Mouse (Mus musculus): Measurements from ENCODE around the gene Olfr31. TPM values are rescaled to one million over a fixed set of nuclear protein-coding genes. Genes with fewer than 3 reads are reported as not detected.
A peak's percentile ranks its signal among the peaks of the same experiment; 100 is the strongest.

Olfr31 gene
- total and polyA plus RNA-seq, 2 experiments from 2014 or later: not detected

DNA sequence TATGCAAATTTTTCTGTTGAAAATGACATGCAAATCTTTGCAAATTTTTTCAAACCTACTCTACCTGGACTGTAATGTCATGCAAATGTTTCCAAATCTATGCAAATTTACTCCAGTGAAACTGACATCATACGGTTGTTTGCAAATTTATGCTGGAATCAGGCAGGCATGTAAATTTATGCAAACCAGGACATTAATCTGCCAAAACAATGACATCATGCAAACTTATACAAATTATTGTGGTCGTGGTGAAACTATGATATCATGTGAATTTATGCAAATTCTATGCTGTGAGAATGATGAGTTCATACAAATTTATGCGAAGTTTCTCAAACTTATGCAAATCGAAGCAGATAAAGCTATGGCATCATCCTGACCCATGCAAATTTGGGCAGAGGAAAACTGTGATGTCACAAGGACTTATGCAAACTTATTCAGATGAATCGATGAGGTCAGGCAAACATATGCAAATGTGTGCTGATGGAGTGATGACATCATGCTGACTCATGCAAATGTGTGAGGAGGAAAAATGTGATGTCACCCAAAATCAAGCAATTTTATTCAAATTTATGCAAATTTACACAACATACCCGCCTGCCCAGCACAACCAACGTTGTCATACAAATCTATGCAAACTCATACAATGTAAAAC lies 30.6 kb downstream of the Olfr31 start:
- Histone ChIP-seq H3K4me2 (ENCODE audit: low read depth, low read length, poor library complexity, severe bottlenecking) (no peak overlapping the region), H3K36me3 (ENCODE audit: insufficient read depth, low read length) (no peaks in the 10 kb centered on the region), H3K27me3 (ENCODE audit: insufficient read depth, low read length) (no peaks in the 10 kb centered on the region), H3K9ac (replicated peaks; ENCODE audit: low read length, poor library complexity, severe bottlenecking) (no peak overlapping the region), H3K4me1 (ENCODE audit: insufficient read depth, low read length) (no peaks in the 10 kb centered on the region), H3K4me3 (ENCODE audit: low read depth, low read length) (no peak overlapping the region), H3K9me3 (ENCODE audit: low read length) (peaks cover 32% of the 10 kb centered on the region; the same call in 1 of the 2 replicates), H3K27ac (ENCODE audit: low read depth, low read length) (no peak overlapping the region)
- ATAC-seq (ENCODE audit: low FRiP score) (no peak), DNase-seq (ENCODE audit: low spot score) (no peak)
- WGBS: 80% methylated on average over 7 of the region's 7 CpGs
- no peak for TF ChIP-seq CTCF (IDR thresholded peaks at IDR 0.05)

DNA sequence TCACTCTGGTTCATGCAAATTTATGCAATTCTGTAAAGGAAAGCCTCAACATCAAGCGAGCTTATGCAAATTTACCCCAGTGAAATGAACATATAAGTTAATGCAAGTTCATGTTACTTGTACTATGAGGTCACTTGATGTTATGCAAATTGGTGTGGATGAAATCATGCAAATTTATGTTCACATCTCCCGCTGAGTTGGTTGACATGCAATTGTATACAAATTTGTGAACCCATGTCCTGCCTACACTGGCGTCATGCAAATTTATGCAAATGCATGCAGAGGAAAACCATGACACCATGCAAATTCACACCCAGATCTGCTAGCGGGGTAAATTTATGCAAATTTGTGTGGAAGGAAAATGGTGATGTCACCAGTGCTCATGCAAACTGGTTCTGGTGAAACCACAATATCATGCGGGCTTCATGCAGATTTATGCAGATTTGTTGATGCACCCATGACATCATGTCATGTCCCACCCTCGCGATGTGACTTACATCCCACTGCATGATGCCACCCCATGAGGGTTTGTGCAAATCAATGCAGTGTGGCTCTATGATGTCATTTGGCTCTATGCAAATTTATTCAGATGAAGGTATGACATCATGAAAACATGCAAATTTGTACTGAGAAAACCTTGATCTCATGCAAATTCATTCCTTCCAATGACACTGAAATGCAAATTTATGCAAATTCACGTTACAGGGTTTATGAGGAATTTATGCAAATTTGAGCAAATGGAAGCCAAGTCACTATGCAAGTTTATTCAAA lies 31.3 kb downstream of the Olfr31 start:
- H3K36me3 ChIP-seq (ENCODE audit: insufficient read depth, low read length): no peaks in the 10 kb centered on the region
- H3K9me3 ChIP-seq (ENCODE audit: low read length): peaks cover 24% of the 10 kb centered on the region; the same call in 1 of the 2 replicates
- 78% methylated on average over 8 of the region's 8 CpGs for WGBS
- DNase-seq (ENCODE audit: low spot score): no peak
- H3K4me3 ChIP-seq (ENCODE audit: low read depth, low read length): no peak overlapping the region
- H3K9ac ChIP-seq (replicated peaks; ENCODE audit: low read length, poor library complexity, severe bottlenecking): no peak overlapping the region
- ATAC-seq (ENCODE audit: low FRiP score): peak; percentile 24
- H3K27me3 ChIP-seq (ENCODE audit: insufficient read depth, low read length): no peaks in the 10 kb centered on the region
- no peaks in the 10 kb centered on the region for H3K4me1 ChIP-seq (ENCODE audit: insufficient read depth, low read length)
- H3K27ac ChIP-seq (ENCODE audit: low read depth, low read length): no peak overlapping the region
- H3K4me2 ChIP-seq (ENCODE audit: low read depth, low read length, poor library complexity, severe bottlenecking): no peak overlapping the region
- no peak for TF ChIP-seq CTCF (IDR thresholded peaks at IDR 0.05)

DNA sequence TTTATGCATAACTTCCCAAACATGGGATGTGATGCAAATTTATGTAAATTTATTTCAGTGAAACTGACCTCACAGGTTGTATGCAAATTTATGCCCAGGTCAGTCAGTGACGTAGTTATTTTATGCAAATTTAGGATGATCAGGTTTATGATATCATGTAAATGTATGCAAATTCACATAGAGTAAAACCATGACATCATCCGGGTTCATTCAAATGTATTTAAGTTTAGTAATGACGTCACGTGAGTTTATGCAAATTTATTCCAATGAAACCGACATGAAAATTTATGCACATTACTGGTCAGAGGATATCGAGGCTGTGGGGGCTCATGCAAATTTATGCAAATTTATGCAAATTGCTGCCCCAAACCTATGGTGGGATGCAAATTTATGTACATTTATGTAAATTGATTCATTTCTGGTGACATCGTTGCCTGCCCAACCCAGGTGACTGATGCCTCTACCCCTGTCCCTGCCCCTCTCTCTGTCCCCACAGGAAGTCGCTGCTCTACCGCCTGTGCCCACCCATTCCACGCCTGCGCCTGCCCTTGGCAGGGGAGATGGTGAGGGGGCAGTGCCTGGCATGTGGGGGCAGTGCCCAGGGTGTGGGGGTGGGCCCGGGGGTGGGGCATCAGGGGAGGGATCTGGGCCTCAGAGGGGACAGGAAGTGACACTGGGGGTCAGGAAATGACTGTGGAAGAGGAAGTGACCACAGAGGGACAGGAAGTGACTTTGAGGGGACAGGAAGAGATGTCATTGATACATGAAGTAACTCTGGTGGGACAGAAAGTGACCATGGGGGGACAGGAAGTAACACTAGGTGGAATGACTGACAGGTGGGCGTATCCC lies 32.1 kb downstream of the Olfr31 start:
- H3K36me3 ChIP-seq (ENCODE audit: insufficient read depth, low read length): no peaks in the 10 kb centered on the region
- WGBS: 78% methylated on average over 13 of the region's 13 CpGs
- H3K27me3 ChIP-seq (ENCODE audit: insufficient read depth, low read length): no peaks in the 10 kb centered on the region
- H3K9me3 ChIP-seq (ENCODE audit: low read length): peaks cover 17% of the 10 kb centered on the region; the same call in 1 of the 2 replicates
- H3K4me1 ChIP-seq (ENCODE audit: insufficient read depth, low read length): no peaks in the 10 kb centered on the region
- H3K4me2 ChIP-seq (ENCODE audit: low read depth, low read length, poor library complexity, severe bottlenecking): no peak overlapping the region
- no peak overlapping the region for H3K27ac ChIP-seq (ENCODE audit: low read depth, low read length)
- ATAC-seq (ENCODE audit: low FRiP score): no peak
- H3K4me3 ChIP-seq (ENCODE audit: low read depth, low read length): no peak overlapping the region
- no peak for TF ChIP-seq CTCF (IDR thresholded peaks at IDR 0.05)
- H3K9ac ChIP-seq (replicated peaks; ENCODE audit: low read length, poor library complexity, severe bottlenecking): no peak overlapping the region
- DNase-seq (ENCODE audit: low spot score): no peak

DNA sequence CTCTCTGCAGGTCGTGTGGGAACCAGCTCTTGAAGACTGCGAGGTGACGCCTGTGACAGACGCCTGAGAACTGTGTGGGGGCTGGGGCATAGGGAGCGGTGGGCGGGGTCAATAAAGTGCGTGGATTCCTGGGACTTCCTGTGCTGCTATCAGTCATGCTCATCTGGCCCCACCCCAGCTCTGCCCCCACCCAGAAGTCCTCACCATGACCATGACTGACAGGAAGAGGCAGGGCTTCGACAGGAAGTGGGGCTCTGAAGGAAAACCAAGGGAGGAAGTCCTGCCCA lies 32.7 kb downstream of the Olfr31 start:
- no peak for DNase-seq (ENCODE audit: low spot score)
- WGBS: 95% methylated on average over 8 of the region's 8 CpGs
- peaks cover 11% of the 10 kb centered on the region; the same call in 1 of the 2 replicates for H3K9me3 ChIP-seq (ENCODE audit: low read length)

More for the DNA sequence above, 32.7 kb downstream of the Olfr31 start:
- no peaks in the 10 kb centered on the region for H3K4me1 ChIP-seq (ENCODE audit: insufficient read depth, low read length)
- no peak for TF ChIP-seq CTCF (IDR thresholded peaks at IDR 0.05)
- no peak overlapping the region for H3K4me3 ChIP-seq (ENCODE audit: low read depth, low read length)
- no peaks in the 10 kb centered on the region for H3K36me3 ChIP-seq (ENCODE audit: insufficient read depth, low read length)
- H3K27ac ChIP-seq (ENCODE audit: low read depth, low read length): no peak overlapping the region
- no peak overlapping the region for H3K4me2 ChIP-seq (ENCODE audit: low read depth, low read length, poor library complexity, severe bottlenecking)
- ATAC-seq (ENCODE audit: low FRiP score): no peak
- no peak overlapping the region for H3K9ac ChIP-seq (replicated peaks; ENCODE audit: low read length, poor library complexity, severe bottlenecking)
- H3K27me3 ChIP-seq (ENCODE audit: insufficient read depth, low read length): no peaks in the 10 kb centered on the region

Other genes starting within 250 kb of the Olfr31 start
- gene Psmd6, start 201.8 kb upstream of the Olfr31 start, total RNA-seq (2014; rRNA removed): 131 and 166 TPM in 2 replicates
- 225 and 233 TPM in 2 replicates for gene Psmd6, start 201.8 kb upstream of the Olfr31 start, polyA plus RNA-seq (2015; fragmentation: Nextera tagmentation; extraction: Ambion mirVana)
- gene Olfr720, start 136.0 kb upstream of the Olfr31 start, total RNA-seq (2014; rRNA removed): not detected in 2 replicates
- not detected in 2 replicates for gene Olfr720, start 136.0 kb upstream of the Olfr31 start, polyA plus RNA-seq (2015; fragmentation: Nextera tagmentation; extraction: Ambion mirVana)
- gene Il3ra, start 23.4 kb downstream of the Olfr31 start, total RNA-seq (2014; rRNA removed): 5.9 and 11.3 TPM in 2 replicates
- gene Il3ra, start 23.4 kb downstream of the Olfr31 start, polyA plus RNA-seq (2015; fragmentation: Nextera tagmentation; extraction: Ambion mirVana): 3.1 and 4.0 TPM in 2 replicates
- not detected in 2 replicates for gene Olfr721-ps1, start 78.5 kb downstream of the Olfr31 start, total RNA-seq (2014; rRNA removed)
- gene Olfr721-ps1, start 78.5 kb downstream of the Olfr31 start, polyA plus RNA-seq (2015; fragmentation: Nextera tagmentation; extraction: Ambion mirVana): not detected in 2 replicates